Mouse (Mus musculus): ENCODE data around the gene Chp2.

The Chp2 gene

DNA sequence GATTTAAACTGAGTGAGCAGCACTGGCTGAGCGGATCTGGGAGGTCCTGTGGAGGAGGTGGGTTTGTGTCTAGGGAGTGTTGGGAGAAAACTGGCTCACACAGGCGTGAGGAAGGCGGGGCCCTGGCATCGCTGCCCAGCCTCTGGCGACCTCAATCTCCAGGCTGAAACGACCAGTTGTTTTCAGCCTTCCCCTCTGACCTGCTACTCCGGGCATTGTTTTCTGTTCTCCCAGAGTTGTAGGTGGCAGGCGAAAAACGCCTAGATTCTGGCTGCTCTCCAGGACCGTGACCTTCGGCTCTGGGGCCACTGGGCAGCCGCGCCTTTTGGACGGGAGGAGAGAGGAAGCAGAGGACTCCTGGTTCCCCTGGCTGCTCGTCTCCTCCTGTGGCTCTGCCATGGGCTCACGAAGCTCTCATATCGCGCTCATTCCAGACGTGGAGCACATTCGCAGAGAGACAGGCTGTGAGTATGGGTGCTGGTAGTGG lies at the start of gene Chp2:
TSS of gene Chp2 (plus strand) at position 182 of the 487 bp plus-strand sequence.
- DNase-seq (ENCODE audit: extremely low spot score, low read depth, low spot score), result no peak

DNA sequence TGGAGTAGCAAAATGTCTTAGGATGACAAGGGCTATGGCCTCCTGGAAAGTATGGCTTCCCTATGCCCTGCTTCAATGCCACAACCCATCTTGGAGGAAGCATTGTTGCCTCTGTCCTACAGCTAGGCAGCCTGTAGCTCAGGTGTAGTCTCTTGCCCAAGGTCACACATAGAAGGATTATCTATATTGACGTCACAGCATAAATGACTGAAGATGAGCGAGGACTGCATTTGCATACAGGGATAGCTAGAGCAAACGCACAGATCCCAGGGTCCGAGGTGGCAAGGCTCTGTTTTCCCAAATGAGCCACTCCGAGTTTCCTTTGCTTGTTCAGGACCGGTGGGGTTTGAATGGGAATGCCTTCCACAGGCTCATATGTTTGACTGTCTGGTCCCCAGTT lies 48.6 kb upstream of the Chp2 start:
- DNase-seq (ENCODE audit: extremely low spot score, low read depth, low spot score), result no peak

DNA sequence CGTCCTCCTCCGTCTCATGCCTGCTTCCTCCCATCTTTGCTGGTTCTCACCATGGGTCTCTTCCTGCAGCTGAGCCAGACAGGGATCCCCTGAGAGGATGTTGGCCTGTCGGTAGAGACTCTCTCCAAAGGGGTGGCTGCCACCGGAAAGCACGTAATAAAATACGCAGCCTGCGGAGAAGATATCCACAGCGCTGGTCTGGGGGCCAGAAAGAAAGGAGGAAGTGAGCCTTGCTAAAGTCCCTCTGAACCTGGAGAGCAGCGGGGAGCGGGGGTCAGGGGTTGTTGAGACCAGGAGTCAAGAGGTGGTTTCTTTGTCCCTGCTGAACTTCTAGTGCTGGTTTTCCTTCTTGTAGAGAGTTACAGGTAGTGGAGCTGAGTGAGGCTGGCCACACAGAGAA lies 47.7 kb upstream of the Chp2 start:
- DNase-seq (ENCODE audit: extremely low spot score, low read depth, low spot score), result no peak

DNA sequence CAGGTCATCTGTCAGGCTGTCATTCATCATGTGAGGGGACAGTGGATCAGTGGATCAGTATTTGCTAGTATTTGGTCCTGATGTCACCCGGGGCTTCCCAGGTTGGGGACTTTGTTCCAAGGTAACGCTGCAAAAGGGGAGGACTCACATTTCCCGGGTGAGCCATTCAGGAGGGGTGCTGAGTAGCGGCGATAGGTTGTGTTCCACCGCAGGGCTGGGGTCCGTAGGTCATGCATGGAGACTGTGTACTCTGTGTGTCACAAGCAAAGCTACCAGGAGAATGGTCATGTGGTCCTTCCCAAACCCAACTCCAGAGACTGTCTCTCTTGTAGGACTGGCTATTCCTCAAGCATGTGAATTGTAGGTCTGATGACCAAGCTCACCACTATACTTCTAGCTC lies 38.6 kb upstream of the Chp2 start:
- DNase-seq (ENCODE audit: extremely low spot score, low read depth, low spot score), result no peak

DNA sequence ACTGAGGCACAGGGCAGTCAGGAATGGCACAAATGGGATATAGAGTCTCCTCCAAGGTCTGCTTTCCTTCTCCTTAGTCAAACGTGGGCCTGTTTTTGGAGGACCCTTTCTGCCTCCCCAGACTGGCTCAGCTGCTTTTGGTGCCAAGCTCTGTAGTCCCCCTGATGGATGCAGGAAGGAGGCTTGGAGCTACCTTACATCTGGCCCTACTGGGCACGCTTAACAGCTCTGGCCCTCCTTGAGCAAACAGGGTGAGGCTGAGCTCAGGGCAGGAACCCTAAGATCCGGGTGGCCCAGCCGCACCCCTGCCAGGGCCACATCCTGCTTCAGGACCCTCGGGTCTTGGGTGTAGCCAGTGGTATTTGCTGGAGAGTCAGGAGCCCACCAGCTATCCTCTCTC lies 34.7 kb upstream of the Chp2 start:
- DNase-seq (ENCODE audit: extremely low spot score, low read depth, low spot score), result no peak

DNA sequence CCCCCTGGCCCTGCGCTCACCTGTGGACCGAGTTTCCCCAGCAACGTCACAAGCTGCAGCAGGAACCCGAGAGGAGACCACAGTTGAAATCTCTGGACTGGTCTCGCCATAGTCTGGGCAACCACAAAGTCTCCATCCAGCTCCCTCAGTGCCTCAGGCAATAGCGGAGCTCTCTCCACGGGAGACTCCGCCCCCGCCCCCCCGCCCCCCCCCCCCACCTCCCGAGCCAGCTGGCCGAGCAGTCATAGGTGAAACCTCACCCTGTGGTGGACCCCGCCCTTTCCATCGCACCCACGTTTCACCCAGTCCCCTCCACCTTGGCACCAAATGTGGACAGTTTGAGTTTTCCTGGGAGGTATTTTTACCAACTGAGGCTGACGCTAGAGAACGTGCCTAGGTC lies 33.3 kb upstream of the Chp2 start, which contains the start of gene Ern2:
TSS of gene Ern2 (minus strand) at position 165 of the 400 bp plus-strand sequence.
- no peak for DNase-seq (ENCODE audit: extremely low spot score, low read depth, low spot score)

DNA sequence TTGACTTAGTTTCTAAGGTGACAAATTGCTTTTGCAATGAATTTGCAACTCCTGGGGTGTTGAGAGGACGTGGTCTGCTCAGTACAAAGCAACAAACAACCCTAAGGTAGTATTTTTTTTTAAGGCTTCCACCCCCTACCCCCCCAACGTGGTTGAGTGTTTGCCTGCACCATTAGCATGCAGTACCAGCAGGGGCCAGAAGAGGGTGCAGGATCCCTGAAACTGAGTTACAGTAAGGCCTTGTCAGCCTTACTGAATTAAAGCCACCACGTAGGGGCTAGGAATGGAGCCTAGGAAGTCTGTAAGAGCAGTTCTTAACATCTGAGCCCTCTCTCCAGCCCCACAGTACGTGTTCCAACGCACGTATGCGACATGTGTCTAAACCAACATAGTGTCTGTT lies 29.8 kb upstream of the Chp2 start:
- DNase-seq (ENCODE audit: extremely low spot score, low read depth, low spot score), result peak; percentile 28

DNA sequence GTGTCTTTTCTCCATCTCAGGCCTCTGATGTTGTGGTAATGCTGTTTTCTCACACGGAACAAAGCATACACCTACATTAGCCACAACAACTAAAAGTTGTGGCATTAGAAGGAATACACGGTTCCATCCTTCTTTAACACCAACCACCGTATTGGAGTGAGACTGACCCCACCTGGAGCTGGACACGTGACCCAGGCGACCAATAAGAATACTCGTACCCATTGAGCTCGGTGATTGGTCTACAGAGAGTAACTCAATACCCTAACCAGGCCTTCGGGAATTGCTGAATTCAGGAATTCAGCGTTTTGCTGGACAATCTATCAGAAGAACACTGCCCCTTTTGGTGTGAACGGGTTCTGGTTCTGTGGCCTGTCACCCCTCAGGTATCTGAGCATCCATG lies 28.2 kb upstream of the Chp2 start:
- DNase-seq (ENCODE audit: extremely low spot score, low read depth, low spot score), result no peak

DNA sequence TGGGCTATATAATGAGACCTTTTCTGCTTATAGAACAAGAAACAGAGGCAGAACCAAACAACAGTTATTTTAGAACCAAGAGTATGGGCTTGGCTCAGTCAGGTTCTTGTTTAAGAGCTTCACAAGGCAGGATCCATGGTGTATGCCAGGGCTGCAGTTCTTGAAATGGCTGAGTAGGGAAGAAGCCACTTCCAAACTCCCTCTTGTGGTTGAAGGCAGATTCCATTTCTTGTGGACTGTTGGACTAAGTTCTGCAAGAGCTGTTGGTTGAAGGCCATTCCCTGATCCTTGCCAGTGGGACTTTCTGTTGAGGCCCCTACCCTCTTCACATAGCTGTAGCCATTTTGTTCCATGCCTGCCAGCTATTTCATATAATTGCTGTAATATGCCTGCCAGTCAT lies 25.4 kb upstream of the Chp2 start:
- no peak for DNase-seq (ENCODE audit: extremely low spot score, low read depth, low spot score)

DNA sequence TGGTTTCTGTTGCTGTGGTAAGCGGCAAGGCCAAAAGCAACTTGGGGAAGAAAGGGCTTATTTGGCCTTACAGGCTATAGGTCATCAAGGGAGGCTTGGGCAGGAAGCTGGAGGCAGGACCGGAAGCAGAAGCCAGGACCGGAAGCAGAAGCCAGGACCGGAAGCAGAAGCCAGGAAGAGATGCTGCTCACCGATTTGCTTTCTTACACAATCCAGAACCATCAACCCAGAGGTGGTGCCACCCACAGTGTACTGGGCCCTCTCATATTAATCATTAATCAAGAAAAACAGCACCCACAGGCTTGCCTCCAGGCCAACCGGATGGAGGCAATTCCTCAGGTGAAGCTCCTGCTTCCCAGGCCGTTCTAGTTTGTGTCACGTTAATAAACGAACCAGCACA lies 22.5 kb upstream of the Chp2 start:
- DNase-seq (ENCODE audit: extremely low spot score, low read depth, low spot score), result no peak

DNA sequence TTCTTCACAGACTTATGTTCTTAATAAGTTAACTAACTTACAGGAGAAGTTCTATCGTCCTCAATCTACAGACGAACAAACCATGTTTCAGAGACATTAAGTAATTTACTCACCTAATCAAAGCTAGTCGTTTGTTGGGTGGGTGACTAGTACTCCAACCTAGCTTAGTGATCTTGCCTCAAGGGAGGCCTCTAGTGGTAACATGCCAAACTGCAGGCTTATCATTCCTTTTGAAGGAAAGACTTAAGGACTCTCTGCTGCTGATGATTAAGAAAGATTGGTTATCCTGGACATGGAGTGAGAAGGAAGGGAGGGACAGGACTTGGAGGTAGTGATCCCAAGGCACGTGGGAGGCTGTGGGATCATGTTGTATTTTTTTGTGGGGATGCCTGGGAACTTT lies 22.0 kb upstream of the Chp2 start:
- DNase-seq (ENCODE audit: extremely low spot score, low read depth, low spot score), result peak; percentile 53

DNA sequence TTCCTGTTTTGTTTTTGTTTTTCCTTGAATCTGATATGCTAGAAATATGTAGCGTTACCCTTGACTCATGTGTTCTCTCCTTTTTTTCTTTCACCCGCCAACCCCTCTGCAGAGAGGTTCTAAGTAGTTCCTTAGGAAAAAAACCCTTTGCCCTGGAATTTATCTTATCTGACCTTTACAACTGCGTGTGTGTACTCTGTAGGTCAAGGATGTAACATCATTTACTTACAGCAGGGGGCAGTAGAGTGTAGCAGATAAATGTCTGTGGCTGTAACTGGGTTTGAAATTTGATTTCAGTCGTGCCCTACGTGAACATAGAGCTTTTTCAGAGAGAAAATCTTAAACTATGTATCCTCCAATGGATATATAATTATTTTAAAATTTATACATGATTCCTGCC lies 20.0 kb upstream of the Chp2 start:
- DNase-seq (ENCODE audit: extremely low spot score, low read depth, low spot score), result no peak

DNA sequence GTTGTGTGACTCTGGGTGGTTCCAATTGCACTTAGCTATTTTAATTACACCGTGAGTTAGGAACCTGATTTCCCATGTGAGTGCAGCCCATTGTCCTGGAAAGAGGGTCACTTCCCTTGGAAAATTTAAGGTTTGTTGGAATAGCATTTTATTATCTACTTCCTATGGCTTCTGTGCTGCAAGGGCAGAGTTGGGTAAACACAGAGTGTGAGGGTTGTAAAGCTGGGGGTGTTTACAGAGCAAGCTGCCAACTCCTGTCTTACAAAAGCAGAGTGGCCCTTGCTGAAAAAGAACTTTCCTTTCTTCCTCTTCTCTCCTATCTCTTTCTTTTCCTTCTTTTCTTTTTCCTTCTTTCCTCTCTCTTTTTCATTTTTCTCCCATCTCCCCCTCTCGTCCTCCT lies 15.4 kb upstream of the Chp2 start:
- DNase-seq (ENCODE audit: extremely low spot score, low read depth, low spot score), result no peak

DNA sequence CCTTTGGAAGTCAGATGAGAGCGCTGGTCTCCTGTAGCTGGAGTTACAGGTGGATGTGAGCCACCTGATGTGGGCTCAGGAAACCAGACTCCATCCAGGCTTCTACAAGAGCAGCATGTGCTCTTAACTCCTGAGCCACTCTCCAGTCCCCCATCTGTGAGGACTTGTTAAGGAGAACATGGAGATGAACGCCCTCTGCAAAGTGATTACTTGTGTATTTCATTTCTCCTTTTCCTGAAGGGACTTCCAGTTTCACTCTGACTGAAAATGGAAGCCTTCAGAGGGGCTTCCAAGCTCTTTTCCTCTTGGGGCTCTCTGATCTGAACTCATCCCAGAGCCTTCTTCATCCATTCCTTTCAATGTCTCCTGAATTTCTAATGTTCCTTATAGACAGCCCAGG lies 13.2 kb upstream of the Chp2 start:
- no peak for DNase-seq (ENCODE audit: extremely low spot score, low read depth, low spot score)

DNA sequence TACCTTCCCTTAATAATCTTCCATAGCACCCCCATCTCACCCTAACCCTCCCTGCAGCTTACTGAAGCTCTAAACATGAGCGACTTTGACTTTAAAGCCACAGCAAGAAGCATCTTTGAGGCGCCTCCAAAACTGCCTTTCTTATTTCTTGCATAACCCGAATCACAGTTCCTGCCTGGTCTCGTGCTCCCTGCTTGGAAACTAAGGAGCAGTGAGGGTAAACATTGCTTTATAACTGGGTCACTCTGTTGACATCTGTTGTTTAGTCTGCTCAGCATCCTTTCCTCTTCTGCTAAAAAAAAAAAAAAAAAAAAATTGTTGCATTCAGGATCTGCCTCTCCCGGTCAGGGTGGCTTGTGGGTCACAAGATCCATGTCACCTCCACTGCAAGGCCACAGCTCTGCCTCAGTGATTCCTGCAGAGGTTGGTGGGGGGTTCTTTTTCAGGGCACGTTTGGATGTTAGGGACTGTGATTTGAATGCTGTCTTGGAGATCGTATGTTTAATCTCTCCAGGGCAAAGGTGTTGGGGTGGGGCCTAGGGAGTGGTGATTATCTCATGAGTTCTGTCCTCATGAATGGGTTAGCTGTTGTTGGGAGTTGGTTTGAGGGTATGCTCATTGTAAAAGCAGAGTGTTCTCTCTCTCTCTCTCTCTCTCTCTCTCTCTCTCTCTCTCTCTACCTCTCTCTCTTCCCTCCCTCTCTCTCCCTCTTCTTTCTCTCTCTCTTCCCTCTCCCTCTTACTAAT lies 10.8 kb upstream of the Chp2 start:
- DNase-seq (ENCODE audit: extremely low spot score, low read depth, low spot score), result no peak

DNA sequence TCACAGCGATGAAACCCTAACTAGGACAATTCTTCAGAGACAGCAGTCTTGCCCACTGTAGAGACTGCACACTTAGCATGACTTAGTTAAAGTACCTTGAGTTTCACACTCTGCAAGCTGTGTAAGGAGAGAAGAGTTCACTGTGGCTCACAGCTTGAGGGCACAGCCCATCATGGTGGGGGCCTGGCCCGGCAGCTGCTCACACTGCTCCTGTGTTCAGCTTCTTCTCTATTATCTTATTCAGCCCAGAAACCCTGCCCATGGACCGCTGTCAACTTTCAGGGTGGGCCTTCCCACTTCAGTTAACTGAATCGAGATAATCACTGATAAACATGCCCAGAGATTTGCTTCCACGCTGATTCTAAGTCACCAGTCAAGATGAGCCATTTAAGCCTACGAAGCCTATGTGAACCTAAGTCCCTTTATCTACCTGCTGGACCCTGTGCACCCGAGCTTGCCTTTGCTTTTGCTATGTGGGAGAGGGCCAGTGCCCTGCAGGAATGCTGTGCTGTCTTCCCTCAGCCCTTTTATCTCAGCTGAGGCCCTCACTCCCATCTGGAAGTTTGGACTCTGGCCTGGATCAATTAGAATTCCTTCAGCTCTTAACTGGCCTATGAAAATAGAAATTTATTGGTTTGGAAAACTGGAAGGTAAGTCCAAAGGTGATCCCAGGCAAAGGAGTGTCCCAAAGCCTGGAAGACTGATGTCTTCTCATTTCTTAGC lies 6.9 kb downstream of the Chp2 start:
- no peak for DNase-seq (ENCODE audit: extremely low spot score, low read depth, low spot score)

DNA sequence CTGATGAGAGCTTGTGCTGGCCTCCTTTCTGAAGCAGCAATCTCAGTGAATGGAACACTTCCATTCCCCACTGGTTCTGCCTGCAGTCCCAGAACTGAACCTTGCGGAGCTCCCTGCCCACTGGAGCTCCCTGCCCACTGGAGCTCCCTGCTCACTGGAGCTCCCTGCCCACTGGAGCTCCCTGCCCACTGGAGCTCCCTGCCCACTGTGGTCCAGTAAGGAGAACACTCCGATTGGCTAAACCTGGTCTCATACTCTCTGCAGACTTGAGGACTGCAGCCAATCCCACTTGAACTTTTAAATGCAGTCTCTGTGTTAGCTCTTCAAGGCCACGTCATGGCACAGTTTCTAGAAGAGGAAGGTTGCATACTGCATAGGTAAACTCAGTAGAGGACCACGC lies 7.4 kb downstream of the Chp2 start:
- DNase-seq (ENCODE audit: extremely low spot score, low read depth, low spot score), result no peak

DNA sequence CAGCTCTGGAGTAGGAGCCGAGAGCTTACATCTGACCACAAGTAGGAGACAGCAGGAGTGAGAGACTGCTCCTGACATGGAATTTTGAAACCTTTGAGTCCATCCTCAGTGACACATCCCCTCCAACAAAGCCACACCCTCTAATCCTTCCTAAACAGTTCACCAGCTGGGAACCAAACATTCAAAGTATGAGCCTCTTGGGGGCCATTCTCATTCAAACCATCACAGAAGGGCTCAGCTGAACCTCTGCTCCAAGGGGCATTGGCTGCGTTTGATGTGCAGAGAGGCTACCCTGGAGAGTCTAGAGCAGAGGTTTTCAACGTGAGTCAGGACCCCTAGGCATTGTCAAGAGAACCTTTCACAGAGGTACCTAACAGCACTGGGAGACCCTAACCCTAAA lies 10.0 kb downstream of the Chp2 start:
- DNase-seq (ENCODE audit: extremely low spot score, low read depth, low spot score), result no peak

DNA sequence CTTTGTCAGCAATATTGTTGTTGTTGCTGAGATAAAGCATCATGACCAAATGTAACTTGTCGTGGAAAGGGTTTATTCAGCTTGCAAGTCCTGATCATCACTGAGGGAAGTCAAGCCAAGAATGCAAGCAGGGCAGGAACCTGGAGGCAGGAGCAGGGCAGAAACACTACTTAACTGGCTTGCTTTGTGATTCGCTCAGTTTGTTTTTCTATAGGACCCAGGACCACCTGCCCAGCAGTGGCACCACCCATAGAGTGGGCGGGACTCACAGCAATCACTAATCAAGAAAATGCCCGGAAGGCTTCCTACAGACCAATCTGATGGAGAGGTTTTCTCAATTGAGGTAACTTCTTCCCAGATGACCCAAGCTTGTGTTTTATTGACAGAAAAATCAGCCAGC lies 10.6 kb downstream of the Chp2 start:
- no peak for DNase-seq (ENCODE audit: extremely low spot score, low read depth, low spot score)

DNA sequence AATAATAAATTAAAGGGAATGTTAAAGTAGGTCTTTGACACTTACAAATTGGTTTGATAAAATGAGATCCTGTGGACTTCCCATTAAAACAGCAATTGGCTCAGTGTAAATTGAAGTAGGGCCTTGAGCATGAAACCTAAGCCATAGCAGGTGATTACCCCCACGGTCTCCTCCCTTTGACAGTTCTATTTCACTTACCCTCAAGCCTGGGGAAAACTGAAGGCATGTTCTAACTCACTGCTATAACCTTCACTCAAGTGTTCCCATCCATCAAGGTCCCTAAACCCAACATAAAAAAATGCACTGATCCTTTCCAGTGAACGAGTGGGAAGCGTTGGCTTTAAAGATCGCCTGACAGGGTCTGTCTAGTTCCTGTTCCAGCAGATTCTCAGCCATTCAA lies 11.6 kb downstream of the Chp2 start:
- DNase-seq (ENCODE audit: extremely low spot score, low read depth, low spot score), result no peak

DNA sequence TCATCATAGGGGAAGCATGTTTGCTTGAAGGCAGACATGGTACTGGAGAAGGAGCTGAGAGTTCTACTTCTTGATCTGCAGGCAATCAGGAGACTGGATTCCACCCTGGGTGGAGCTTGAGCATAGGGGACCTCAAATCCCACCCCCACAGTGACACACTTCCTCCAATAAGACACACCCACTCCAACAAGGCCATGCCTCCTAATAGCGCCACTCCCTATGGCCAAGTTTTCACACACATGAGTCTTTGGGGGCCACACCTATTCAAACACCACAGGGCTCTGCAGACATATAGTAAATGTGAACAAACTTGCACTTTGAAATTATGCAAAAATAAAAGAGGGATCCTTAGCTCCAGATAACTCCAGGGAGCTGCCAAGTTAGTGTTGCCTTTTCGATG lies 19.6 kb downstream of the Chp2 start:
- DNase-seq (ENCODE audit: extremely low spot score, low read depth, low spot score), result no peak

DNA sequence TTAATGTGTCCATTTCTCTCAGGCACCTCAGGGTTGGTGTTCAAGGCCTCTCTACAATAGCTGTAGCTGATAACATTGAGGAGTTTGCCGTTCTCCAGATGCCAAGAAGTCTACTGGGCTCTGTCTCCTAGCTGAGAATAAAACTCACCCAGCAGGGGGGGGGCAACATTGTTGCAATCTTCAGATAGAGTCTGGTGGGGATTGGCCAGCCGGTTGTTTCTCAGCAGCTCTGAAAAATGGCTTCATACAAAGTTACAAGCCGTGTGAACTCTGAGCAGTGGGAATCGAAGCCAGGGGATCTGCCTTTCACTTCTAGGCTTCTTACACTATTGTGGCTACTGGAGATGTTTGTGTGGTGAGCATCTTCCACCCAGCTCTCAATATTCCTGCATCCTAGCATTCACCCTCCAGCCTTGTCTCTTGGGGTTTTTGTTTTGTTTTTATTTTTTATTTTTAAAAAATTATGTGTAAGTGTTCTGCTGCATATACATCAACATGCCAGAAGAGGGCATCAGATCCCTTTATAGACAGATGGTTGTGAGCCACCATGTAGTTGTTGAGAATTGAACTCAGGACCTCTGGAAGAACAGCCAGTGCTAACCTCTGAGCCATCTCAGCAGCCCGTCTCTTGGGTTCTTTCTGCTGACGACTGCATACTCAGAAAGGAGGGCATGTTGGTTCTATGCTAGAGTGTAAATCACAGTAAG lies 21.3 kb downstream of the Chp2 start:
- no peak for DNase-seq (ENCODE audit: extremely low spot score, low read depth, low spot score)
